Mouse (Mus musculus): ENCODE measurements around the gene Ugt8a.

Gene Ugt8a

DNA sequence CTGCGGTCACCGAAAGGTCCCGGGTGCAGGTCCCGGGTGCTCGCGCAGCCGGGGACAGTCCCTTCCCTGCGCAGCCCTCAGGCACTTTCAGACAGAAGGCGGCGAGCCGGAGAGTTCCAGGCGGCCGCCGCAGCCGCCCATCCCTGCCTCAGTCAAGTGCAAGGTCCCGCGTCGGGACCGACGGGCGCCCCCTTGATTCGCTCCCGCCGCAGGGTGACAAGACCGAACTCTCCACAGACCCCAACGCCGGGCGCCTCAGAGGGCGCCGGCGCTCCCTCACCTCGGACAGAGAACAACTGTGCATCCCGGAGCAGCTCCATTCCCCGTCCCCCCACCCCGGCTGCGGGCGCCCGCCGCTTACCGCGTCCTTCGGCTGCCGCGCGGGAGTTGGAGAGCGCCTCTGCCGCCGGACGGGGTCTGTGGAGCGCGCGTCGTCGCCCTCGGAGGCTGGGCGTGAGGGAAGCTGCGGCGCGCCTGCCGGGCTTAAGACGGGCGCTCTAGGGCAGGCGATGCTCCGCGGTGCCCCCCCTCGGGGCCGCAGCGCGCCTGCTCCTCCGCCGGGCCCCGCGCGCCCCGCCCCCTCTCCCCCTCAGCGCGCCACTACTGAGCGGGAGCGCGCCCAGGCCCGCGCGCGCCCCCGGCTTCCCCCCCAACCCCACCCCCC lies at the start of gene Ugt8a:
Gene Ugt8a (minus strand): TSS at position 528 of the 664 bp plus-strand sequence.
- no peak for DNase-seq (ENCODE audit: low read depth, low spot score)

DNA sequence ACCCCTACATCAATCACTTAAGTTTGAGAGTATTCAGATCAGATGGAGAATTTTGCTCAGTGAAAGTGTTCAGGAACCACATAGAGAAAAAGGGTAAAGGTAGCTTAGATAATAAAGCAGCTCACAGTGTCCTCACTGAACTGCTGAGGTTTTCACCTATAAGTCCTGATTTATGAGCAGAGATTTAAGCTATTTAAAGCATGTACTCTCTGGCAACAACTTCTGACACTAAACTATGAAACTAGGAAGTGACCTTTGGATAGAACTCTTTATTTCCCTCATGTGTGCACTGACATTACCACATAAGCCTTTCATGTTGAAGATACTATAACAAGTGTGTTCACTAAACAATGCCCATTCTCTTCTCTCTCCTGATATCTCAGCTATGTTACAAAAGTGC lies 48.2 kb upstream of the Ugt8a start:
- no peak for DNase-seq (ENCODE audit: low read depth, low spot score)

DNA sequence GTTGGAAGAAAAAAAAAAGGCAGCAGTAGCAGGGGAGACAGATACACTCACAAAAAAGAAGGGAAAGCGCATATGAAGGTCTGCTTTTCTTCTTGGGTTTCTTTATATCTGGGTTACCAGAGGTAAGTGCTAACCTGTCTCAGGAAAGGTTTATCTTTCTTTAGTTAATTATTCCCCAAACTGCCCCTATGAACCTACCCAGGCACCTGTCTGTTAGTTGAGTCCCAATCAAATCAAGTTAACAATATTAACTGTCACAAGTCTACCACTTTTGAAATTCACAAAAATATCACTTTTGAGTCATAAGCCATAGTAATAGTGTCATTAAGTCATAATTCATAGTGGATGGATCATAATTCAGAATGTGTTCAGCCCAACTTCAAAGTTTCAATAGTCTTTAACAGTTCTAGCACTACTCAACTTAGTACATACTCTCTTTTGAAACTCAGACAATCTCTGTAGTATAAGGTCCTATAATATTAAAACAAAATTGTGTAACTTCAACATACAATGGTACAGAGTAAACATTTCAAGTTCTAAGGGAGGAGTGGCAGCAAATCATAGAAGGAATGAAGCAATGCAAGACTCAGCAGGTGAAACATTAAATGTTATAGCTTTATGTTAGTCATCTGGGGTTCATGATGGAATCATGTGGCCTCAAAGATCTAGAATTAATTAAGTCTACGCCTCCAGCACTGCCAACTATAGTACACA lies 45.4 kb upstream of the Ugt8a start:
- DNase-seq (ENCODE audit: low read depth, low spot score), result no peak

DNA sequence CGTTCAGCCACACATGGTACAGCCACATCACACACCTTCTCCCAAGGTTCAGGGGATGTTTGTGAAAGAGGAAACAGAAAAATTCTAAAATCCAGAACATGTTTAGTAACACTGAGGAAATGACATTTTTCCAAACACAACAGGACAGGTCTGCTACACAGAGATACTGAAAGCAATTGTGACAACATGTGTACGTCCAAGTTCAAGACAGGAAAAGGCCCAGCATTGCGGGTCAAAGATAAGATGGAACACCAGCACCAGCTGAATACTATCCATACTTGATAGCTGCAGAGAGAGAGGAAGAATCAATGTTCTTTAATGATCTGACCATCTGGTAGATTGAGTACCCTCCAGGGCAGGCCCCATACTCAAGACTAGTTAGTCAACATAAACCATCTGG lies 41.1 kb upstream of the Ugt8a start:
- DNase-seq (ENCODE audit: low read depth, low spot score), result no peak

DNA sequence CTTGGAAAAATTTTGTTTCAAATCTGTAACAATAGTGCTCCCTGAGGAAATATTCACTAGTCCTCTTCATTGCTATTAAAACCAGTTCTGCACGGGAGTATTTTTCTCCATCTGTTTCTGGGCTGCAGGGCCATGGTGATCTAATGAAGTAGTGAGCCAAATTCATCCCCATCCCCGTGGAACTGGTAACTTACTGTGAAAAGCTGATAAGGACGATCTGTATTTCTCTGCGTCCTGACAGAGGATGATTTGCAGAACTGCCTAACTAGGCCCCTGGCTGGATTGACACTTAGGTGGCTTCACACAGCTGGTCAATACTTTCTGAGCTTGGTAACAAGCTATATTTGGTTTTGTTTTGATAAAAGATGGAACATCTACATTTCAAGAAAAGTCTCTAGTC lies 37.5 kb upstream of the Ugt8a start:
- no peak for DNase-seq (ENCODE audit: low read depth, low spot score)

DNA sequence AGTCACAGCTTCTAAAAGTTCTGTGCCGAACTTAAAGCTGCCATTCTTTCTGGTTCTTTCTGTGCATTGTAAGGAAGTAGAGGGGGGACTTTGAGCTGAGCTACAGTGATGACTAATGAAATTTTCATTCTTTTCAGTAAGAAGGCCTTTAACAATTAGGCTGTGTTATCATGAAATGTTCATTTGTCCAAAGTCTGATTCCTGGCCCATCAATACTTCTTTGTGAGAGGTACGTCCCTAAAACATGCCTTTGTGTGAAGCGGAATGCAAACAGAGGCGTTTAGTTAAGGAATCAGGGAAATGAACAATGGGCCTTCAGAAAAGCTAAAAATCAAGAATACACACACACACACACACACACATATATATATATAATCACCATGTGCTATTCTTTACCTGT lies 31.0 kb upstream of the Ugt8a start:
- DNase-seq (ENCODE audit: low read depth, low spot score), result no peak

DNA sequence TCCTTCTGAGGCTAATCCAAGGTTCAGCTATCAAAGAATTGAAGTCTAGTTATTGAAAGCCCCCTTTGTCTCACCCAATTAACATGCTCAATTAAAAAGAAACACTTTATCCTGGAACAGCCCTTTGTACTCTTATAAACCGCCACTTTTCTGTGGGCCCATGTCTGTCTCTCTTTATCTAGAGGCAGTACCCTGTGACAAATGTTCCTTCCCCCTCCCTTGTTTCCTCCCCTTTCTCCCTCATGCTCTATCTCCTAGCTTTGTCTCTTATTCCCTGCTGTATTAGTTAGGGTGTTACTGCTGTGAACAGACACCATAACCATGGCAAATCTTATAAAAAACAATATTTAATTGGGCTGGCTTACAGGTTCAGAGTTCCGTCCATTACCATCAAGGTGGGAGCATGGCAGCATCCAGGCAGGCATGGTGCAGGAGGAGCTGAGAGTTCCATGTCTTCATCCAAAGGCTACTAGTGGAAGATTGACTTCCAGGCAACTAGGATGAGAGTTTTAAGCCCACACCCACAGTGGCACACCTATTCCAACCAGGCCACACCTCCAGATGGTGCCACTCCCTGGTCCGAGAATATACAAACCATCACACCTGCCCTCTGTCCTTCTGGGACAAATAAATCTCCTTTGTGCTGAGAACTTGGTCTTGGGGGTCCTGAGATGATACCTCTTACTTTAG lies 17.9 kb upstream of the Ugt8a start:
- DNase-seq (ENCODE audit: low read depth, low spot score), result no peak

DNA sequence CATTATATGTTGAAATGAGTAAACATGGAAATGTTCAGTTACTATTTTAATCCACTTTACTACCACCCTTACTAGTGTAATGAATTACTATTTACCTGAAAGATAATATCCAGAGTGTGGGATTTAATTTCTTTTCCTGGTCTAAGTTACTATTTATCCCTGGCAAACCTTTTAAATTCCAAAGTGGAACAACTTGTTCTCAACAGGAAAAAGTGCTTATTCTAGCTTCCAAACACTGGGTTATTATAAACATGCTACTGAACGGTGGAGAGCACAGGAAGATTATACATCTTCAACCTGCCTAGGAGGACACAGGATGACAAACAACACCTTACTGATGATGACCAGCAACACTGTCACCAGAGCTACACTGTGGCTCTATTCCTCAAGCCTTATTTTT lies 16.5 kb upstream of the Ugt8a start:
- no peak for DNase-seq (ENCODE audit: low read depth, low spot score)

DNA sequence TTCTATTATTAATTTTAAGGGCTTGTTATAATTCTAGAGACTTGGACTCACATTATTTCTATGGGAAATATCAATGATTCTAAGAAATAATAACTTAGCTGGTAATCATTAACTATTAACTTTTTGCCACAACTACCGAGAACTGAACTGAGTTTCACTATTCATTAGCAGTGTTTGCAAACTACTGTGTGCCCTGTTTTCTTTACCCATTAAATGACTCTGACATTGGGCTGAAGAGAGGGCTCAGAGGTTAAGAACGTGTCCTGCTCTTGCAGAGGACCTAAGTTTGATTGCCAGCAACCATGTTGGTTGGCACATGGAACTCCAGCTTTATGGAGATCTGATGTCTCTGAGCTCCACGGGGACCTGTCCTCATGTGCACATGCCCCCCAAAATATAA lies 2.4 kb upstream of the Ugt8a start:
- no peak for DNase-seq (ENCODE audit: low read depth, low spot score)

DNA sequence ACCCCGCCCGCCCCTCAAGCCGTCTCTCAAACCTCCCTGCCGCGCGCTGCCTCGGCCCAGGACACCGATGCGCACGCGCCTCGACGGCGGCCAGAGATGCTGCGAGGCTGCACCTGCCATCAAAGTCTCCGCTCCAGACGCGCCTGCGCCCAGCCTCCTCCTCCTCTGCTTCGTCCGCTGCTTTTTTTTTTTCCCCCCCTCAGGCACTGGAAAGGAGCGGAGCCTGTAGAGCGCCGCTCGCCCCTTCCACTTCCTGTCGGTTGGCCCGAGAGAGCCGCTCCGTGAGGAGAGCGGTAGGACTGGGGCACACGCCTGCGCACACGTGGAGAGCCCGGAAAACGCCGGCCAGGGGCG lies 314 bp upstream of the Ugt8a start:
- DNase-seq (ENCODE audit: low read depth, low spot score), result no peak

DNA sequence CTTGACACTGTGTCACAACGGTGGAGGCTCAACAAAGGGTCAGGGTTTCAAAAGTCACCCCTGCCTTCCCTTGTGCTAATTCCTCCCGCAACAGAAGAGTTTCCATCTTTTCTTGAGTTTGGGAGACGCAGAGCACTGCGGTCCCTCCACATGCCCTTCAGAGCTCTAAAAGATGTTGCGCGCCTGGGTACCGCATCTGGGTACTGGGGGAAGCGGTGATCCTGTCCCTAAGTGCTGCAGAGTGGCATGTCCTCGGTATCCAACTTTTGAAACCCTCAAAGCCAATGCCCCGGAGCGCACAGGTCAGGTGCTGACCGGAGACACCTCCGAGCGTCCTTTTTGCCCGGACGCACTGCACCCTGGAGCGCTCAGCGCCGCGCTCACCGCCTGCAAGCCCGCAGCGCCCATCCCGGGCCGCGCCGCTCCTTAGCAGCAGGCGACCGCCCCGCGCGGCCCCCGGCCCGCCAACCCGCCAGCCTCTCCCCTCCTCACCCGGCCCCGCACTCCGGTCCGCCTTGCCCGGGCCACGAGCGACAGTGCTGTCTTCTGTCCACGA lies 805 bp downstream of the Ugt8a start:
- no peak for DNase-seq (ENCODE audit: low read depth, low spot score)

DNA sequence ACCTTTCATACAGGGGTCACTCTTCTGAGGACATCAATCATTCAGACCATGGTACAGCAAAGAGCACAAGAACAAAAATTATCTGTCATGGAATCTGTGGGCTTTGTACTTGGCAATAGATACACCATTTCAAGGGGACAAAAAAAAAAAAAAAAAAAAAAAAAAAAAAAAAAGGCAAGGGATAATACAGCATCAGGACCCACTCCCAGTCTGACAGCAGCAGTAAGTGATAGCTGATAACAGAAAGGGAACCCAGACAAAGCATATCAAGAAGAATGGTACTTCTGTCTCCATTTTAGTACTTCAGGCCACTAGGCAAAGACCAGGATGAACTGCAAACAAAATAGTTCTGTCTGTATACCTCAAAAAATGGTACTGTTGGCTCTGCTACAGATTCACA lies 2.6 kb downstream of the Ugt8a start:
- no peak for DNase-seq (ENCODE audit: low read depth, low spot score)

DNA sequence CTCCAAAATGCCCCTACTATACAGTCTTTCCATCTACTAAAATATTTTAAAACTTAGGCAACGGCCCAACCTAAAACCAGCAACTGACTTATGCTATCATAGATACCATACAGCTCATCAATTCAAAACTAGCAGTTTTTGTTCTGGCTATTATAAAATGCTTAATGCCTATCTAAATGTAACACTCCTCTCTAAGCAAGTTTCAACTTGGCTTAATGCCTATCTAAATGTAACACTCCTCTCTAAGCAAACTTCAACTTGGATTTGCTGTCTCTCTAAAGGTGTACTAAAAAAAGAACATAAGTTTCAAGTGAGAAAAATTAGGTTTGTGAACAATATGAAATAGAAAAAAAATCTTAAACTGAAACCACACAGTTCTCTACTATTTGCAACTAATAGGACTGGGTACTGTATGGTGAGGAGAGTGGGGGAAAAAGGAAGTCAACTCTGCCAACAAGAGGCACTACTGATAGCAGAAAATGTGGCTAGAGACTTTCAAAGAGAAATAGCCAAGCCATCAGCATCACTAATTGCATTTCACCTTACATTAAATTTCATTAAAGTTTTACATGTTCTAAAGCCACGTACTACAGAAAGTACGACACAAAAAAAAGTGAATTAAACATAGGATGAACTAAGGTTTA lies 5.7 kb downstream of the Ugt8a start:
- DNase-seq (ENCODE audit: low read depth, low spot score), result no peak

DNA sequence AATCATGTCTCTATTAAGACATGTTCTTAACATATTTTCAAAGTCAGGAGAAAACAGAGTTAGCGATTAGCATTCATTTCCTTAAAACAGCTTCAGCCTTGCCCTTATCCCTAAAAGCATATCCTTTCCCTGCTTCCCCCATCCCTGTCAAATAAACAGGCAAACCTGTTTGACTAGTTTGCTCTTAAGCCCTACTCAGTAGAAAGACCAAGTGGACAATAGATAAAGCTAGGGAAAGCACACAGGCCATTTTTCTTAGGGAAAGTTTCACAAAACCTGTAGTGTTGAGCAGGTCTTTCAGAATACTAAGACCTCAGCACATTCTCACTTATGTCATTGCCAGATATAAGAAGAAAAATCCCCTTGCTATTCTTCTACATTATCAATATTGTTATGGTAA lies 7.4 kb downstream of the Ugt8a start:
- no peak for DNase-seq (ENCODE audit: low read depth, low spot score)

DNA sequence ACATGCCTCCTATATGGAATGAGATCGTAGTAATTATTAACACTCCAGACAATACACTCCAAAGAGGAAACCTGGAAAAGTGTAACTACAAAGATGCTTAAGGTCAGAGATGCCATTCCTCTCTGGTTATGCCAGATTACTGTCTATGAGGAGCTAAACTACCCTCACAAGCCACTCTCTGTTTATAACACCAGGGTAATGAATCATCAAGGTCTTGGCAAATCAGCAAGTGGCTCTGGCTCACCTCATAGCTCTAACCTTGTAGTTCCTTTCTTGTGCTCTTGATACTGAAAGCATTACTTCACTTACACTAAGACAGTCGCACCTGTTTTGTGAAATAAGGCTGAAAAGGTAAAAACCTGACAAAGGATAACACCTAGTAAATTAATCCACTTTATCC lies 17.5 kb downstream of the Ugt8a start:
- no peak for DNase-seq (ENCODE audit: low read depth, low spot score)

DNA sequence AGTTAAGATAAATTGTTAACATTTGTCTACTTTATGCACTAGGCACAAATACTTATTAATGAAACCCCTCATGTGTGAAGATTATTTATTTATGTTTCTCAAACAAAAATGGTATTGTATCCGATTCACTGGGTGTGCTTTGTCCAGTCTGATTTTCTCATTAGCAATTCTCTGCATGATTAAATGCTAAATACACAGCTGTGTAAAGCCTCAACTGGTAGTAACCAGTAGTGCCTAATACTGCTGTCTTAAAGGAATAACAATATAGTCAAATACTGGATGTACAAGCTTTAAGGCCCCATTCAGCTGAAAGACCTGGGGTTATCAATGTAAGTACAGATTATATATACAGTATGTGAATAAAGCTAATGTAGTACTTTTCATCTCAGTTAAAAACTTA lies 39.4 kb downstream of the Ugt8a start:
- no peak for DNase-seq (ENCODE audit: low read depth, low spot score)

DNA sequence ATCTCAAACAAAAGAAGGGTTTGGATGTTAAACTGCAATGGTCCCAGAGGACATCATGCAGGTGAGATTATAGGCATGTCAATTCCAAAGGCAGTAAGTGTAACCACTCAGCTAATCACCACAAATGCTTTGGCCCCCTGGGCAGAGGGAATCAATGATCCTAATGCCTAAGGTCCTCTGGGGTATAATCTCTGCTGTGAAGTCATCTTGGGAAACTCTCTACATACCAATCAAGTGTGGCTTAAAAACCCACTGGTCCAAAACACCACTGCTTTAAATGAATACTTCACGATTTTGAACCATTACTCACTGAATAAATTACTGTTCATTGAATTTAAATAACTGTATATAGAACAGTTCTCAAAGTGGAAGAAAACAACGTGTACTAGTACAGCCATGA lies 51.3 kb downstream of the Ugt8a start:
- no peak for DNase-seq (ENCODE audit: low read depth, low spot score)

DNA sequence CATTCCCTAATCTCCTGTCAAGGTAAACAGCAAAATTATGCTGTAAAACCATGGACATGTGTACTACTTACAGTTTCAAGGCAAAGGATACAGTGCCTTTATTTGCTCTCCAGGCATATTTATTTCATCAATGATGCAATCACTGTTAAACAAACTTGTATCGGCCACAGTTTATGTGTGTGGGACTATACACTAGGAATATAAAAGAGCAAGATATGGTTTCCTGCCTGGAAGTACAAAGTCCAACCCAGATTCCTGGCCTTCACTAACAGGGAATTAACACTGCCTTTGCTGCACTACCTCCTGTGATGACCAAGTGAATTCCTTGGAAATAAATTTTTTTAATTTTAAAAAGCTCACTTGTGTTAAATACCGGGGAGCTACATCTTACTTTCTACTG lies 53.5 kb downstream of the Ugt8a start:
- no peak for DNase-seq (ENCODE audit: low read depth, low spot score)

DNA sequence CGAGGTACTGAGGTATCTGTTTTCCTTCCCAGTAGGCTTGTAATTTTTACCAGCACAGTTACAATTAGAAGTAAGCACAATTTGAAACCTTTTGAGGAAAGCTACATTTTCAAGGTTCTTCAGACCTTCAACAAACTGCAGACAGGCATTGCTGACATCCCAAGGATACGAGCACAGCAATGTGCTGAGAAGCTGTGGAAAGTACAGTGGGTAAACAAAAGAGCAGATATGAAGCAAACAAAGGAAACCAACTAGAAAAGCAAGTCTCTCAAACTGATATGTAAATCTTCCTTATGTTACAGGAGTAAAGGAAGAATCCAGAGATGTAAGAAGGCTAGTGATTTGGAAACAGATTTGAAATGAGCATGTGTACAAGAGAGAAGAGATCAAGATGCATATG lies 54.0 kb downstream of the Ugt8a start:
- no peak for DNase-seq (ENCODE audit: low read depth, low spot score)

DNA sequence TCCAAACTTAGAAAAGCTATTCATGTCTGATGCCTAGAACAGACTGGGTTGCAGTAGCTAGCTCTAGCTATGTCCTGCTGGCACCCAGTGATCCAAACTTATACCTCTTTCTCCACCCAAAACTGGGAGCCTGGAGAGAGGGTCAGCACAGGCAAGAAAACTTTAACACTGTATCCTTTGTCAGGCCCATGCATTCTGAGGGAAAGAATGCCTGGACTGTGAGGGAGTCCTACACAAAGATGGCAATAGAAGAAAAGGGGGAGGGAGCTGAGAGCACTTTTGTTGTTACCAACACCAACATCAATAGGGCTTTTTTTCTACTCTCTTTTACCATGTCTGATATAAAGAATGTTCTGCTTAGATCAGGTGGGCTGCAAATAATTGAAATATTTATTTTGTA lies 55.4 kb downstream of the Ugt8a start:
- DNase-seq (ENCODE audit: low read depth, low spot score), result no peak

DNA sequence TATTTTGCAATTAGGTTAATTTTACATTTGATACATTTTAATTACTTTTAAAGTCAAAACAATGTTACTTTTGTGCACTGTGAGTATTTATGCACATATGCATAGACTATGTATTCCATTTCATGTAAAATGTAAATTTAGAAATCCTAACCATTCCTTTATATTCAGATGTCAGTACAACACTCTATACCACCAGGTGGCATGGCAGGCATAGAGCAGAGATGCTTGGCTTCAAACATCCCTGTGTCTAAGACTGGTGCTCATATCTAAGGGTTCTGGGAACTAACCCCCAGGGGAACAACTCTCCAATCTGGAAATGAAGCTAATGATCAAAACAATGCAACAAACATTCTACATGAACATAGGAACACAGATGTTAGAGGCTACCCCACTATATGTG lies 56.6 kb downstream of the Ugt8a start:
- no peak for DNase-seq (ENCODE audit: low read depth, low spot score)

DNA sequence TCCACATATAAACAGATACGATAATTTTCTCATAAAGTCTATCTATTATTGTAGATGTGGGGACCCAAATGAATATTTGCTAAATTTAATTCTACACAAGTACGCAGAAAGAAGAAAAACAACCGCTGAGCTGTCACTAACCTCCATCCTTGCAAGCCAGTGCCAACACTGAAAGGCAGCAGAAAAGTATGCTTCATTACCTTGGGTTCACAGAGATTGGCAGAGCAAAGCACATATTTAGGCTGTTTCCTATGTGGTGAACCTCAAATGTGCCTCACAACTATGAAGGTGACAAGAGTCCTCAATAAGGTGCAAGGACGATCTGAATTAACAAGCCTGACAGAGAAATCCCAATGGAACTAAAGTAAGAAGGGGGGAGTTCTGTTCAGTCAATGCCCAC lies 64.0 kb downstream of the Ugt8a start:
- no peak for DNase-seq (ENCODE audit: low read depth, low spot score)
